Mouse (Mus musculus) left cerebral cortex, adult 9 months (tissue): ENCODE data around the gene Acsm1.

Experiments
- DNase-seq, 2 experiments: peaks; one replicate each; pipeline ENCODE4 v3.0.0; 2022; ENCODE audit warnings: low spot score in 2 of 2

Gene Acsm1

DNA sequence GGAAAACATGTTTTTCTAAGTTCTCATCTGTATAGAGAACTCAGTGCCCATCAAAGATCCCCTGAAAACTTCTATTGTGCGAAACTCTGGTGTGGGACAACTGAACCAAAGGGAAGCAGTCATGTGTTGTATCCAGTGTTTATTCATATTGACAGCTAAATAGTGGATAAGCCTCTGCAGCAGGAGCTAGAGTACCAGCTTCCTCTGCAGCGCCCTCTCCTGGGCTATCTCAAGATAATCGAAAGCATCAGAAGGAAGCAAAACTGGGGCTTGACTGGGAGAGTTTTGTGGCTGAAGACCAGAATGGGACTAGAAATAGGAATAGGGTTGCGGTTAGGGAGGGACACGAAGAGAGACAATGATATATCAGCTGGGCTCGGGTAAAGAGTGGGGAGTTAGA lies 64.1 kb downstream of the Acsm1 start:
- peak in 1 of 2 experiments; percentile 5 for DNase-seq

DNA sequence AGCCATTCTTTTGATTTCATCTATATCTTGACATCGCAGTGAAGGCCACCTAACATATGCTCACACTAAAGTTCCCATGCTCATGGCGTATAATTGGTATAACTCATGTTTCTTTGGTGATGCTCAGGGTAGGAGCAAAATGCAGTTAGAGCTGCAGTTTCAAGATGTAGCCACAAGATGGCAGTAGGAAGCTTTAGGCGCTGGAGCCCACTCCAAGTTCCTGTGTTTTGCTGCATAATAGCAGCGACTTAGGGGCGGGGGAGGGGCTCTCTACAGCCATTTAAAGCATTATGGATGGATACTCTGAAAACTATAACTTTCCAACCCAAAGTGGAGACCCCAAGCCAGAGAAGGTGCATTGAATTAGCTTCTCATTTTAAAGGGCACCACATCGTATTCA lies 66.6 kb downstream of the Acsm1 start:
- peak in 1 of 2 experiments; percentile 51 for DNase-seq

DNA sequence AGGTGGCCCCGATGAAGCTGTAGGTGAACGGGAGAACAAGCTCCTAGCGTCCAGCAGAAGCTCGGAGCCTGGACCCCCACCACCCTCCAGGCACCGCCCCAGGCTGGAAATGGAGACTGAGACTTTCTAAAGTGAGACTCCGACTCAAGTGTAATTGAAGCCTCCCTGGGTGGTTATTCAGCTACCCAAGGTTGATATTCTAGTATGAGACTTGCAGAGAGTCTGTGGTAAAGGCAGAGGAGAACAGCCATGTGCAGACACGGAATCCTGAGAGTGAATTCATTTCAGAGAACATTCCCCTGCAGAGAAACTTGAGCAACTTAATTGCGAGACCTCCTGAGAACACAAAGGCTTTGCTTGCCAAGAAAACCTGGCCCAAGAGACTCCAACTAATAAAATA lies 73.3 kb downstream of the Acsm1 start:
- no peak for DNase-seq

DNA sequence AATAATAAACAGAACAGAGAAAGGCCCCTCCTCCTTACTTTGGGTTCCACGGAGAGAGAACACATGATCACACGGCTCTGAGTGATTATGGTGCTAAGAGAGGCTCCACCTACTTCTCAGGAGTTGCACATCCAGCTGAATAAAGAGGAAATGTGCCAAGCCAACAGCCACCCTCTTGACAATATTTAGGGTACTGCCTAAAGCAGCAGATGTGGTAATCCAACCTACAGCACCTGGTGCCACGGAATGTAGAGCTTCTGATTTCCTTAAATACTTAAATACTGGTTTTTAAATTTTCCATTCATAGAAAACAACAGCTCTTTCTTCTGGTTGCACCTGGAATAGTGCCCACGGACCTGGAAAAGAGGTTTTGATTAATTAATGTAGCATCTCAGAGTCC lies 75.9 kb downstream of the Acsm1 start:
- DNase-seq = no peak

DNA sequence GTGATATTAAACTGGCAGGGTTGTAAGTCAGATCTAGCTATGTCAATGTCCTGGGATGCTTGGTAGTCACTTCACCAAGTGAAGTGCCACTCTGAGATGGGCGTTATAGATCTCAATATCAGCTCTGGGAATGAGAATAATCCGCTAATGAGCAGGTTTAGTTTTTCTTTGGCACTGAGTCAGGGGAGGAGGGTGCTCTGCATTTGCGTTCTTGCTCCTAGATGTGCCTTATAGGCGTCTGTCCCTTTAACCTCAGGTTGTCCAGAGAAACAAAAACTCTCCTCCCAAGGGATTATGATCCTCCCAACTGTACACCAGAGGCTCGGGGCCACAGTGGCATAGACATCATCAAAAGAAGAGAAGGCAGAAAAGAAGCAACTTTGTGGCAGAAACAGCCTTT lies 82.9 kb downstream of the Acsm1 start, which contains the start of gene Acsm4:
Acsm4 (plus strand) TSS at position 301 of the 400 bp plus-strand sequence.
- DNase-seq = no peak

DNA sequence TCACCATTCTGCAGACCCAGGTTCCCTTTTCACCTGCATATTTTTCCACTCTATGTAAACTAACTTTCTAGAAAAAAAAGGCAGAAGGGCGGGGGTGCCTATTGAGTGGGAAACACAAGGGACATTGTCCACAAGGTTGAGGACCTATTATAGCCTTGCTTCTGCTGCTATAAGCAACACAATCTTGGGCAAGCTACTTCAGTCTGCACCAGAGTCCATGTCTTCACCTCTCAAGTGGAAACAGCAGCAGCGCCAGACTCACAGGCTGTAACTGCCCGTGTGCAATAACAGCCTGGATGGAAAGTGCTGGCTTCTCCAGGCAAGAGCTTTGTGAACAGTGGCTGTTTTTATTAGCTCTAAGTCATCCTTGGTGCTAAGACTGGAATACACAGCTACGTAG lies 85.5 kb downstream of the Acsm1 start:
- no peak for DNase-seq

DNA sequence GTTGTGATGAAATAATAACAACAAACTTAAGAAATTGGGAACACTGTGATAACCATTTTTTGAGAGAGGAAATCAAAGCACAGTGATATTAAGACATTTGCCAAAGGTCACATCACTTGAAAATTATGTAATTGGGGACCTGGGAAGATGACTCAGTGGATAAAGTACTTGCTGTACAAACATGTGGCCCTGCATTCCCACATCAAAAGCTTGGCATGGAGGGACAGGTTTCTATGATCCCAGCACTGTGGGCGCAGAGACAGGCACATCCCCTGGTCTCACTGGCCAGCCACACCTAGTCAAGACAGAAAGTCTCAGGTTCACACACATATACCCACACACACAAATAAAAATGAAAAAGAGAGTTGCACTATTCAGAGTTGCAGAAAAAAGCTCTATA lies 88.1 kb downstream of the Acsm1 start:
- DNase-seq = no peak
